Mouse (Mus musculus) layer of hippocampus, adult 9-11 months (tissue): ENCODE measurements around the gene Scn4b.

Source experiments
- DNase-seq: peaks from one replicate; pipeline ENCODE4 v3.0.0; 2022

Gene Scn4b

GRCm38 (mm10) chr9:45196125-45196830 lies 58.1 kb downstream of the Scn4b start:
- no peak for DNase-seq

- DNase-seq, result no peak
Measured at GRCm38 (mm10) chr9:45197549-45197948, 59.4 kb downstream of the Scn4b start.

GRCm38 (mm10) chr9:45201319-45201947 lies 63.2 kb downstream of the Scn4b start:
- no peak for DNase-seq

GRCm38 (mm10) chr9:45202021-45202798 lies 64.0 kb downstream of the Scn4b start:
- DNase-seq, result no peak
